Mouse (Mus musculus) left cerebral cortex, postnatal 14 days (tissue): ENCODE measurements around the gene Pole4. TPM values are rescaled to one million over a fixed set of nuclear protein-coding genes. Genes with fewer than 3 reads are reported as not detected.

ENCODE experiments used
- total RNA-seq, 2 experiments: library from RNA; stranded (reverse); gene quantifications; 2 replicates each; pipeline ENCODE4 v1.2.3; 2021

Pole4 gene
- total RNA-seq, 2 experiments from 2014 or later = 31.9 to 34.2 TPM

Other genes with a start within 250 kb of the Pole4 start
- 1 to 10 TPM; 3.7 TPM for gene Hk2, start 69.1 kb upstream of the Pole4 start, total RNA-seq
- gene Sema4f, start 234.4 kb upstream of the Pole4 start, total RNA-seq = 10 to 100 TPM; 44.5 to 45.6 TPM
- gene M1ap, start 241.5 kb upstream of the Pole4 start, total RNA-seq = under 1 TPM in 1 of 2 experiments, not detected in 1; 0.23 TPM